Mouse (Mus musculus): ENCODE measurements at regions not wholly inside any gene's neighbourhood (a gene's known extent, or its start where the extent isn't known, plus 50 kb on each side); places are given as distances from the start of the nearest gene placed in this dataset.

DNA sequence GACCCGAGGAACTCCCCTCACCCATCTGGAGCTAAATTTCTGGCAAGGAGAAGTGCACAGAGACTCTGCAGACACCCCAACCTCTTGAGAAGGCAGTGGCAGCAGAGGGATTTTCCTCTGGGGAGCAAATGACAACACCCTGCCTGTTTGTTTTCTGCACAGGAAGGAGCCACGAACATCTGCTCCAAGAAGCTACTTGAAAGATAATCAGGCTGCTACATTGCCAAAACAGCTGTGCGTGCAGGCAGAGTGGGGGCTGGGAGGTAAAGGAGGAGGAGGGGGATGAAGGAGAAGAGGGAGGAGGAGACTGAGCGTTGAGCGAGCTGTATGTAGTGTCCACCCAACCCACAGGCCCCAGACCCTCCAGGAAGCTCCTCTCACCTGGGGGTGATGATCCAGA lies 149.0 kb downstream of the Rplp1 start:
- DNase-seq (ENCODE audit: low spot score), result no peak

DNA sequence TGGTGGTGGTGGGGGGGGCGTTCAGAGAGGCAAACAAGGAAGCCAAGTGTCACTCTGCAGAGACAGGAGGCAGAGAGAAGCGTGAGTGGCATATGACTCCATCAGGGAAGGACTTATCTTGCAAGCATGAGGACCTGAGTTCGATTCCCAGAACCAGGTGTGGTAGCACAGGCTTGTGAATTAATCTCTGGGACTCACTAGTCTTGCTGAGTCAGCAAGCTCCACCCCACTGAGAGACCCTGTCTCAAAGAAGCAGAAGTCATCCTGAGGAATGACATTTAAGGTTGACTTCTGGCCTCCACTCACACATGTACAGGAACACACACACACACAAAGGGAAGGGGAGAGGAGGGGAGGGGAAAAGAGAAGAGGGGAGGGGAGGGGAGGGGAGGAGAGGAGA lies 156.5 kb downstream of the Rplp1 start:
- DNase-seq (ENCODE audit: low spot score), result no peak

DNA sequence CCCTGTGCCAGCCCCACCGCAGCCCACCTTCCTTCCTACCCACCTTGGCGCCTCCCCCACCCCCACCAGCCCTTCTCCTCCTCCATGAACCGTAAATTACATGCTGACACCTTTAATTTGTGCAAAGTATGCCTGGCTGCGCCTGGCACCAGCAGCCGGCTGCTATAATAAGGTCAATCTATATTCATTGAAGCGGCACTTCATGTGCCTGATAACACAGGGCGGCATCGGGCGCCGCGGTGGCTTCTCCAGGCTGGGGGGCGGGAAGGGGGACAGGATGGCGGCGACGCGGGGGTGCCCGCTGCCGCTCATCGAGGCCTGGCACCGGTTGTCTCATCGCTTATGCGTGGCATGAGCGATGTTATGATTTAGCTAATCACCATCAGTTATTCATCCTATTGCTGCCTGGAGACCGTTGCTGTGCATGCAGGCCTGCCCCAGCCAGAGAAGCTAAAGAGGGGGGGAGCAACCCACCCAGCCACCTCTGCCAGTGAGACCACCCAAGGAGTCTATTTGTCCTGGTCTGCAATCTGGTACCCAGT lies 157.5 kb downstream of the Rplp1 start:
- DNase-seq (ENCODE audit: low spot score), result no peak

DNA sequence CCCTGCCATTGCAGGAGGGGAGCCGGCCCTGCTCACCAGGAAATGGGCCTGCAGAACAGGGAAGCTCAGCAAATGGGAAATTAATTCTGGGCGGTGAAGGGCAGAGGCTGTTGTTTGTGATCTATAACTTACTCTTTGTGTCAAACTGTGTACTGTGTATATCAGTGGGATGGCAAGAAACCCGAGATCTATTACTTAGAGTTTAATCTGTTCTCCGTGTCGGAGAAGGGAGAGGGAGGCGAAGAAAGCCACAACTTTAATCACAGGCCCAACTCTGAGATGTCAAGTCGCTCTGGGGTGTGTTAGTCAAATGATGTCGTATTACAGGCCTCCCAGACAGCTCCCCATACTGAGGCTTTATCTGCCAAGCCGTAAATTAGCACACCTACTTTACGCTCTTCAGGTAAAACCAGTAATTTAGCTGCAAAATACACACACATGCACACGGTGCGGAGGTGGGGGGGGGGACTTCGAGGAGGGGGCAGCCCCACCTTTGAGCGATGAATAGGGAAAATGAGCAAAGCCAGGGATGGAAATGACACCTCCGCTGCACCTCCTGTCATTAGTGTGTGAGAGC lies 158.0 kb downstream of the Rplp1 start:
- DNase-seq (ENCODE audit: low spot score), result no peak

DNA sequence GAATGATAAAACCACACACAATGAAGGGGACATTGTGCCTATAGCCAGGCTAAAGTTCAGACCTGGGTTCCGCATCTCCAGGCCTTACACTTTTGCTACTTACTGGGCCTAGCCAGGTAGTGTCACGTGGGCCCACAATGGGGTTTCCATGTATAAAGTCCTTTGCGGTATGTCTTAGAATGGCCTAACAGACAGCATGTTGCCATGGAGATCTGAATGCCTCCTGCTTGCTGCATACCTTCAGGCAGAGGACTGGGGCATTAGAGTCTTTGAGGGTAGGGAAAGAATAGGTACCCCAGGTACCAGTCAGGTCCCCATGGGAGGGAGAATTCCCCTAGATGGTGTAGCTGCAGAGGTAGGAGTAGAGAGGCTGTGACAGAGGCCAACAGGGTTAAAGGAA lies 159.0 kb downstream of the Rplp1 start:
- no peak for DNase-seq (ENCODE audit: low spot score)

DNA sequence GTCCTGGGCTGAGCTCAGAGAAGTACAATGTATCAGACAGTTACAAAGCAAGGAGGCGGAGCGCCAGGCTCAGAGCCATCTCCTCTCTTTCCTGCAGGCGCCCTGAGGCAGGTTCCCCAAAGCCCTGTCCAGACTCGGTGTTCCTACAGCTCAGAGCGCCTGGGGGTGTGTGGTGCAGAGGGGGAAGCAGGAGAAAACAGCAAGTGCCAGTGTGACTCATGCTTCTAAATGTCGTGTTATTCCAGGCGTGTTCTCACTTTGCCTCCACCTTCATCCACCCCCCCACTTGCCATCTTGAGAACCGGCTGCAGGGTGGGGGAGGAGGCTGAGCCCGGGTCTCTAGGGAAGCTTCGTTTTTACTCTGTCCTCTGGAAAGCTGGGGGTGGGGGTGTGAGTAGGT lies 160.5 kb downstream of the Rplp1 start:
- DNase-seq (ENCODE audit: low spot score), result no peak

DNA sequence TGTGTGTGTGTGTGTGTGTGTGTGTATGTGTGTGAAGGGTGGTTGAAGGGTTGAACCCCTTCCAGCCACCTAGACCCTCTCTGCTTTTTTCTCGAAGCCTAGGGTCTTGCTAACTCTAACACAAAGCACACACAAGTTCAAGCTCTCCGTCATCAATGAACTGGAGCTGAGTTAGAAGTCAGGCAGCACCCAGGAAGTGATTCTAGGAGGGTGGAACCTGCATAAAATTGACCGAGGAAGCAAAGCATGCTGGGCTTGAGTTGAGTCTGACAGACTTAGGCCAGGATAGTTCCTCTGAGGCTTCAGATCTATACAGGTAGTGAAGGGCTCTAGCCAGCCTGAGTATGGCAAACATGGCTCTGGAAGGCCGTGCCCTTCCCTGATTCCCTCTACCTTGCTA lies 165.1 kb downstream of the Rplp1 start:
- DNase-seq (ENCODE audit: low spot score), result no peak

DNA sequence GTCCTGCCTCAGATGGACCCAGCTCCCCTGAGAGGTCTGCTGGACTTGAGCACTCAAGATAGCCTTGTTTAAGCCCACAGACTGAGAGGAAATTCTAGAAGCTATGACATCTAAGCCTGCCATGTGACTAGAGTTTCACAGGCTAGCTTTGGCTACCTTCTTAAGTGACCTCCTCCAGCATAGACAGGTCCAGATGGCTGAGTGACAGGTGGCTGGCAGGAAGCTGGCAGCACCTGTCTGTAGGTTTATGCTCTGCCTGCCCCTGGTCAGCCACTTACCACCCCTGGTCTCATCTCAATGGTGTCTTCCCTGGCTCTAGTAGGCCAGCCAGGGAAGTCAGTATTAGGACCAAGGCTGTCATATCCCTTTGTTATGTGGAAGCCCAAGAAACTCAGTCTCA lies 165.9 kb downstream of the Rplp1 start:
- DNase-seq (ENCODE audit: low spot score), result no peak

DNA sequence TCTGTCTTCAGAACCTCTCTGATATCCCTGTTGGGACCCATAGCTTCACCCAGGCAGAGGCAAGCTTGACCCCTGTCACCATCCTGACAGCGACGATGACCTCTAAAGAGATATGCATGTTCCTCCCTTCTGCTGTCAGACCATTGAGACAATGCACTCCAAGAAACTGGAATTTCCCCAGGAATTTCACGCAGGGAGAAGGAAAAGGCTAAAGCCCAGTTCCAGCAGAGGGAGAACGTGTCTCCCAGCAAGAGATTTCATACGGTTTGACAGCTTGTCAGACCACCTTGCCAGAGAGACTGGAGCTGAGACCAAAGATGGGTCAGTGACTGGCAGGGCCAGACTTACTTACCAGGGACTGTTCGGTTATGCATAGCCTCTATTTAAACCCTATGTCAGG lies 167.9 kb downstream of the Rplp1 start:
- no peak for DNase-seq (ENCODE audit: low spot score)

DNA sequence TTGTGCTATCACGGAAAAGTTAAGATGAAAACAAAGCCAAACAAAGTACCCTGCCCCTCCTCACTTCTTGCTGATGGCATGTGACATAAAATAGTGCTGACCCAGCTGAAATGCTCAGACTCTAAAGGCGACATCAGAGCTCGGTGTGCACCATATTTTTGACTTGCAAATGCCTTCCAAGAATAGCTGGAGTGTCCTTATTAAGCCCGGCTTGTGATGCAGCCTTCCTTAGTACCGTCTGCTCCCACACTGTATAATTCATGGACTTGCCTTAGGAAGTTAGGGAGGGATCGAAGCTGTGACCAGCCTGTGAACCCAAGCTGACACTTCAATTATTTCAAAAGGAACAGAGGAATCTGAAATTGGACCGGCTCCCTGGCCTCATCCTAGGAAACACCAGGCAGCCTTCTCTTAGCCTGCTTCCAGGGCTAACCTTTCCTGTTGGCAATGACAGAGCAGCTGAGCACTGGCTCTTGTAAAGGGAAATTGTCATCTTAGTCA lies 169.0 kb downstream of the Rplp1 start:
- DNase-seq (ENCODE audit: low spot score), result peak; percentile 17

DNA sequence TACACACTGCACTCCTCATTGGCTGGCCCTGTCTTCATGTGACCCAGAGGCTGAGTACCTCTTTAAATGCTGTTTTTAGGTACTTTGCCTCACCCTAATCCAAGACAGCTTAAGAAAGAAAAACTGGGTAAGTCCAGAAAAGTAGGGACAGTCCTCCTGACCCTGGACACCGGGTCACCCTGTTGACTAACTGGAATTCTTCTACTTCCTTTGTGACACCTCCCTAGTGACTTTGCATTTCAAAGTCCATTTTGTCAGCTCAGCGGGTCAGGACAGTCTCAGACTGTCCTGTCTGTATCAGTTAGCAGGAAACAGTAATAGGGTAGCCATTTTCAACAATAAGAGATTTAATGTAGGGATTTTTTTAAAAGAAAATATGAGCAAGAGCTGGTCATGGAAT lies 180.8 kb downstream of the Rplp1 start:
- DNase-seq (ENCODE audit: low spot score), result no peak

DNA sequence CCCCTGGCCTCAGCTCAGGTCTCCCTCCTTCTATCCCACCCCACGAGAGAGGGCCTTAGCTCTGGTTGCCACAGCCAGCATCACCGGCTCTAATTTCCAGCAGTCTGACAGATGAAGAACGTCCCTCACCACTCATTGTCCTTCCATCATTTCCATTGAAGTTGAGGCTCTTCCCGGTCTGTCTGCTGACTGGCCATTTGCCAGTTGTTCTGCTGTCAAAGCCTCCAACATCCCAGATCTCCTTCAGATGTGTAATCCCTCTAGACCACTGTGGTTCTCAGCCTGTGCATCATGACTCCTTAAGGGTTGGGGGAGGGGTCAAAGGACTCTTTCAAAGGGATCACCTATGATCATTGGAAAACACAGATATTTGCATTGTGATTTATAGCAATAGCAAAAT lies 181.6 kb downstream of the Rplp1 start:
- no peak for DNase-seq (ENCODE audit: low spot score)

DNA sequence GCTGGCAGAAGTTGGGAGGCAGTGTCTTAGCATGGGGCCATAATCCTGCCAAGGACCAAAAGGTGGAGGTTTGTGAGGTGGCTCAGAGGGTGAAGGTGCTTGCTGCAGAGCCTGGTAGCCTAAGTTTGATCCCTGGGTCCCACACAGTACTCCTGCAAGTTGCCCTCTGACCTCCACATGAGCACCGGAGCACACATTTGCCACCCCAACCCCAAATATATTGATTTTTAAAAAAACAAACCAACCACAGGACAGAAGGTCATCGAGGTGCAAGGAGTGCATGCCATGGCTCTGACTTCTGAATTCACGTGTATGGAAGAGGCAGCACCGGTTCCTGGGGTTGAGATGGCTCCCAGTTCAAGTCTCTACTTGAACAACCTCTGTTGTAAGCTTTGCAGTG lies 186.2 kb downstream of the Rplp1 start:
- DNase-seq (ENCODE audit: low spot score), result no peak

DNA sequence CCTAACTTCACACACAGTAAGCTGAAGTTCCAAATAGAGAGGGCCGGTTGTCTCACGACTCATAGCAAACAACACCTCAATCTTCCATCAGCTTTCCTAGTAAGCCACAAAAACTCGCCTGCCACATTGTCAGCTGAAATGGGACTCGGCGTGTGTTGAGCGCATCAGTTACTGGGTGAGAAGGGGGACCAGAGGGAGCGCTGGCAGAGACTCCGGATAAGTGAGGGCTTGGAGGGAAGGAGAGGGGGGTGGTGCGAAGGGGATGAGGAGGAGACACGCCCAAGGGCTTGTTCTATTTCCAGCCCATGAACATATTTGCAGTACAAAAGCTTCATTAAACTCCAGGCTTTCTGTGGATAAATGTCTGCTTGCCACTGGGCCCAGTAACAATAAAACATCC lies 186.7 kb downstream of the Rplp1 start:
- DNase-seq (ENCODE audit: low spot score), result no peak

DNA sequence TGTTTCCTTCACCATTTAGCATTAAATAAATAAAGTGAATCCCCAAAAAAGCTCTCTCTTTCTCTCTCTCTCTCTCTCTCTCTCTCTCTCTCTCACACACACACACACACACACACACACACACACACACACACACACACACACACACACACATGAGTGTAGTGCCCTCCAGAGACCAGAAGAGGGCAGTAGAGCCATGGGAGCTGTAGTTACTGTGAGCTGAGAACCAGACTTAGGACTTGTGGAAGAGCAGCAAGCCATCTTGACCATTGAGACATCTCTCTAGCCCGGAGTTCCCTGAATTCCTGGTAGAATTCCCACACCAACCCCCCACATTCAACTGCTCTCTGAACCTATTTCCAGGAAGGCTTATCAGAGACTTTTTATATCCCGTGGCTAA lies 190.3 kb downstream of the Rplp1 start:
- DNase-seq (ENCODE audit: low spot score), result no peak

DNA sequence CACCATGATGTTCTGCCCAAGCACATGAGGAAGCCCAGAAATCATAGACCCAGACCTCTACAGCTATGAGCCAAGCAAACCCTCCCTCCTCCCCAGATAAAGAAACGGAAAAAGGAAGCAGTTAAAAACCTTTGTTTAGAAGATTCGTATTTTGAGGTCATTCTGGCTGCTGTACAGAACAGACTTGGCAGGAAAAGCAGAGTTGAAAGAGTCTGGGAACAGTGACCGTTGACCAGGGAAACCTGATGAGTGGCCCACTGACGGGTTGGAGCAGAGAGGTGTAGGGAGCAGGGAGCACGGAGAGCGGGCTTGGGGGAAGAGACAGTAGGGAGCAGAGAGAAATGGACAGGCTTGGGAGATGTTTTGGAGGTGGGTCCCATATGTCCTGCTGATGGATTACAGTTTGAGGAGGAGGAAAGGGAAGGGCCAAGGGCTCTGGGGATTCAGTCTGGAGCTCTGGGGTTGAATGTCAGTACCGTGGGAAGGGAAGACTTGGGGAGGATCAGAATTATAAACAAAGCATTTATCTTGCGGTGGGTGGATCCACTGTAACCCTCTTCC lies 191.2 kb downstream of the Rplp1 start:
- peak; percentile 12 for DNase-seq (ENCODE audit: low spot score)

DNA sequence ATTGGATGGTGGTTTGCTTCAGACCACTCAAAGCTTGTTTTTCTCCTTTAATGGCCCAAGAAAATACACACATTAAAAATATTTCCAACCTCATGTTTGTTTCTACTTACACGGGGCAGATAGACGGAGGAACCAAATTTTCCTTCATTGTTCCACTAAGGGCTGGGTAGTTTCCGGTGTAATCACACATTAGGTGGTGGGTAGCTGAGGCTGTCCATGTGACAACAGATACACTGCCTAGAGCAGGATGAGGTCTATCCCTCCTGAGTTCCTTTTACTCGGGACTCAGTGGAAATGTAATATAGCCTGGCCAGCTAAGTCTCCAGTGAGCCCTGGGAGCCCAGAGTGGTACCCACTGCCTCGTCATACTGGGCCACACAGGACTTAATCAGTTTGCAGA lies 192.5 kb downstream of the Rplp1 start:
- DNase-seq (ENCODE audit: low spot score), result no peak

DNA sequence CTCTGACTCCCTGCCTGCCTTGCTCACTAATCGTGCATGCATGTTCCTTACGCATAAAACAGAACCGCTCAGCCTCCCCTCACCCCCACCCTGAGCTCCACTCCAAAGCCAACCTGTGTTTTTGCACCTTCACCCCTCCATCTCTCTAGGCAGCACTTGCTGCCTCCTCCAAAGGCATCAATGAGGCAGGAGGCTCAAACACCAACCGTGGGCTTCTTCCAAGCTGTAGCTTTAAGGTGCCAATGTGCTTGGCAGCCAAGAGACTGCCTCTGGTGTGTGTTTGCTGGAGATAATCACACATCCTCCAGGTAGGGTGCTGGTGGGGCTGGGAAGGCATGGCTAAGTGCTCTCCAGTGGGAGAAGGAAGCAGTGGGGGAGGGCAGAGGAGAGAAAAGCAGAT lies 193.3 kb downstream of the Rplp1 start:
- no peak for DNase-seq (ENCODE audit: low spot score)

DNA sequence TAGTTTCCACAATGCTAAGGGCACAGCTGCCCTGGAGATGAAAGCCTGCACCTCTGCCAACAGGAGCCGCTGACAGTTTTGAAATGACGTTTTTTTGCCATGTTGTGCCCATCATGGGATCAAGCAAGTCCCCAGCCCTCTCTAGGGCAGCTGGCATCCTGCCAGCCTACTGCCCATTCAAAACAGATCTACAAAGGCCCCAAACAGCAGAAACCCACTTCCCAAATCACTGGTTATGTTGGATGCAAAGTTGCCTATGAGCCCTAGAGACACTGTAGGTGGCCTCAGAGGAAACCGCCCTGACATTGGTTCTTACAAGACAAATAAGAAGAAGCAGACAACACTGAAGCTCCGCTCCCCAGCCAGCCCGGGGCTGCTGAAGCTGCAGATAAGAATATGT lies 194.1 kb downstream of the Rplp1 start:
- no peak for DNase-seq (ENCODE audit: low spot score)

DNA sequence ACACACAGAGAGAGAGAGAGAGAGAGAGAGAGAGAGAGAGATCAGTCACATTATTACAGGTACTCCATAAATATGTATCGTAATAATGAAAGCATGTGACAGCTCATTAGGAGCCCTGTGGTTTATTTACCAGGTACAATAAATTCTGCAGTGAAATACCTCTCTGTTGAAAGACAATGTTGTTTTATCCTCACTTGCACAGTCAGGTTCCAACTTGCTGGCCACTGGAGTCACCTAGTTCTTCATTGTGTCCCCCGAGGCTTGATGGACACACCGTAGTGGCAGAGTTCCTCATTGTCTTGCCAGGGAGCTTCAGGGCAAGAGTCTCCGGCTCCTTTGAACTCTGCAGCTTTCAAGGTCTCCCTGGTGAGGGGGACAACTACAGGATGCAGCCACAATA lies 197.6 kb downstream of the Rplp1 start:
- no peak for DNase-seq (ENCODE audit: low spot score)

DNA sequence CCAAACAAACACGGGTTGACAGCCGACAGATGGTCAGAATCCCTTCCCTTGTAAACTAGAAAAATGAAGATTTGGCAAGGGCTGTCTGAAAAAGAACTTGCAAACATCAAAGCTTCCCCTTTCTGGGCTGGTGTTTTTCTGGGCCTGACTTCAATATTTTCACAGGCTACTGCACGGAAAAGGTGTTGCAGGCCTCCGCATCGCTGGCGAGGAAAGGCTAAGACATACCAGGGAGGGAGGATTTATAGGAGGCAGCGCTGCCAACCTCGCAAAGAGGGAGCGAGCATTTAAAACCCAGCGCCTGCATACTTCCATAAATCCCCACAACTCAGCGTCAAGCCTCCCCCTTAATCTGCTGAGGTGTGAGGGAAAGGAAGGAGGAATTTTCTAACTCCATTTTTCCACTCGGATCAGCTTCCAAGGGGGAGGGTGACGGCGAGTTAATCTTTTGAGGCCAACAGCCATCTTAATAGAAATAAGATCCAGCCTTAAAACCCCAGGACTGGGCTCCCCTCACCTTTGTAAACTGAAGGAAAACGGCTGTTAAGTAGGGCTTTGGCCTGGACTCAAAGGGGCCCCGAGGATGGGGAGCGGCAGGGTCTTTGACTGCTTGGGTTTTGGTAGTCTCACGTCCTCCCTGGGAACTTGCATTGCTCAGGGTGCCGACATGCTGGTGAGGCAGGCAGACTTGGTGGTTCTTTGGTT lies 199.9 kb downstream of the Rplp1 start:
- no peak for DNase-seq (ENCODE audit: low spot score)

DNA sequence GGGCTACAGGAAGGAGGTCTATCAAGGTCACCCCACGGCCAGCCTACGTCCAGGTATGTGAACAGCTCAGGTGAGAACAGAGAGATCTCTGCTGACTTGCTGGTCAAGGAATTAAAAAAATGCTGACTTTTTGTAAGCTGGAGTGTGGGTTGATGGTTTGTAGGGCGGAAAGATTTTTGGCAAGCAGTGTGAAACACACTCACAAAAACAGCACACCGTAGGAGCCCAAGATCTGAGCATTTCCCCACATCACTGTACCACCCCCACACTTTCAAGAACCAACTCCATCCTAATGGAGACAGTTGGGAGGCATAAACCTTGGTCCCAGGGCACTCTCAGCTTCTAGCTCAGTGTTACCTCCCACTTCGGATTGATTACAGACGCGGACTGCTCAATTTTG lies 200.5 kb downstream of the Rplp1 start:
- no peak for DNase-seq (ENCODE audit: low spot score)

DNA sequence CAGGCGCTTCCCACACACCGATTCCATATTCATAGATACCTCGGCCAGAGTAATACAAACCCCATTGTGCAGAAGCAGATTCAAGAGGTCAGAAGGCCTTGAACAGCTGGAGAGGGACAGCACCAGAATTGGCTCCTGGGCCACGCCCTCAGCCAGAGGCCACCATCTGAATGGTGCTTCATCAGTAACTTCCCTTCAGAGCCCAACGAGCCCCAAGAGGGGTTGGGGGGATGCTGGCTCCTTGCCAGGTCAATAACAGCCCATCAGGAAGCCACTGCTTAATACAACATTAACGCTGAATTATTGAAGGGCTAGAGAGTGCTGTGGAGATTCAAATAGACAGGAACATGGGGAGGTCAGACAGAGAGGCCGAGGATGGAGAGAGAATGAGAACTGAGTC lies 203.0 kb downstream of the Rplp1 start:
- no peak for DNase-seq (ENCODE audit: low spot score)

Measured in gastrocnemius, adult 18-20 months (tissue).